Mouse (Mus musculus): ENCODE data around the gene Ahr. TPM values are rescaled to one million over a fixed set of nuclear protein-coding genes. Genes with fewer than 3 reads are reported as not detected.

The Ahr gene
- polyA plus RNA-seq (2015; fragmentation: Nextera tagmentation; extraction: Ambion mirVana), result 14.2 and 18.2 TPM in 2 replicates

DNA sequence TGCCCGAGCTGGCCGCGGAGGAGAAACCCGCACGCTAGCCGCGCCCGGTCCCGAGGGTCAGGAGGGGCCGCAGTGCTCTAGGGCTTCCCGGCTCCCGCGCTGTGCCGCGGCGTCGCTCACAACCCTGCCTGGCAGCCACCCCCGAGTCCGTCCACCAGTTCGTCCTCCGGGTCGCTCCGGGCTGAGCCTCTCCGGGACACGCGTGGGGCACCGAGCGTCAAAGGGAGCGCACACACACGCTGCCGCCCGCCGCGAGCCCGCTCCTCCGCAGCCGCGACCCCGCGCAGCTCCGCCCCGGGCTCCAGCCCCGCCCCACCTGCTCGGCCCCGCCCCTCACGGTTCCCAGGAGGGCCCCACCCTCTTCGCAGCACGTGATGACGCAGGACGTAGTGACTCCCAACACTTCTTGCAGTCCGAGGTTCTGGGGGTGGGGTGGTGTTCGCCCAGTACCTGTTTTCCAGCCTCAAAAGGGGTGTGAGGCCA lies at the start of gene Ahr:
TSS of gene Ahr (minus strand) at position 285 of the 483 bp plus-strand sequence.
- under 1% methylated on average over 51 of the region's 52 CpGs for WGBS
- Histone ChIP-seq H3K4me3 (peak within 1 kb of the TSS; percentile 77), H3K27ac (peak within 1 kb of the TSS; percentile 84), H3K9me3 (no peaks in the 10 kb centered on the region), H3K4me2 (peak within 1 kb of the TSS; percentile 99), H3K36me3 (no peaks in the 10 kb centered on the region), H3K4me1 (peaks cover 11% of the 10 kb centered on the region), H3K27me3 (0 out of 2 replicates have a peak, but pooled peaks cover 6% of the 10 kb centered on the region), H3K9ac (peak within 1 kb of the TSS; percentile 61)
- peak; percentile 80 for ATAC-seq (ENCODE audit: insufficient number of reproducible peaks, low FRiP score, low TSS enrichment, low read depth)

DNA sequence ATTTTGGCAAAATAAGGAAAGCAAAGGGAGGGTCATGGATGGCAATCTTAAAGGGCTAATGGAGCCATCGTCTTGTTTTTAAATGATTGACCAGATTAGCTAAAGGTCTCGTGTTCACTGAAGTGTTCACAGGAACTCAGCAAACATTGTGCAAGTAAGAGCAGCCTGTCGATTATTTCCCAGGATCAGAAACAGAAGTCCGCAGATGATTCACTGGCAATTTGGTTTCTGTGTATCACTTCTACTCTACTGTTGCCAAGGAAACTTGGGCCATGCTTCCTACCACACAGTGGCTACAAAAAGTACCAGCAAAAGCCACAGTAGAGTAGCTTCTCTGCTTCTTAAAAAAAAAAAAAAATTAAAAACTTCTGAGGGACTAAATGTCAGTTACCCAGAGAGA lies 44.0 kb upstream of the Ahr start:
- H3K36me3 ChIP-seq, result no peaks in the 10 kb centered on the region
- no peak for ATAC-seq (ENCODE audit: insufficient number of reproducible peaks, low FRiP score, low TSS enrichment, low read depth)
- H3K9ac ChIP-seq, result no peak overlapping the region
- H3K9me3 ChIP-seq, result no peaks in the 10 kb centered on the region
- H3K4me1 ChIP-seq, result no peaks in the 10 kb centered on the region
- no peak overlapping the region for H3K4me2 ChIP-seq
- H3K27ac ChIP-seq, result no peak overlapping the region
- H3K4me3 ChIP-seq, result no peak overlapping the region
- WGBS, result 84% methylated on average over 4 of the region's 4 CpGs
- no peaks in the 10 kb centered on the region for H3K27me3 ChIP-seq

- no peak for ATAC-seq (ENCODE audit: insufficient number of reproducible peaks, low FRiP score, low TSS enrichment, low read depth)
- H3K9ac ChIP-seq, result no peak overlapping the region
- H3K4me3 ChIP-seq, result no peak overlapping the region
- H3K4me2 ChIP-seq, result no peak overlapping the region
- H3K4me1 ChIP-seq, result no peaks in the 10 kb centered on the region
- no peak overlapping the region for H3K27ac ChIP-seq
- WGBS, result 84% methylated on average over 4 of the region's 4 CpGs
- H3K27me3 ChIP-seq, result no peaks in the 10 kb centered on the region
- H3K9me3 ChIP-seq, result no peaks in the 10 kb centered on the region
- H3K36me3 ChIP-seq, result no peaks in the 10 kb centered on the region
Measured at GRCm38 (mm10) chr12:35576107-35576506, 41.3 kb upstream of the Ahr start.

GRCm38 (mm10) chr12:35573713-35574112 lies 38.9 kb upstream of the Ahr start:
- Histone ChIP-seq H3K4me2 (no peak overlapping the region), H3K9ac (no peak overlapping the region), H3K36me3 (no peaks in the 10 kb centered on the region), H3K4me3 (no peak overlapping the region), H3K27me3 (no peaks in the 10 kb centered on the region), H3K4me1 (no peaks in the 10 kb centered on the region), H3K27ac (no peak overlapping the region), H3K9me3 (no peaks in the 10 kb centered on the region)
- 64% methylated on average over 2 of the region's 2 CpGs for WGBS
- no peak for ATAC-seq (ENCODE audit: insufficient number of reproducible peaks, low FRiP score, low TSS enrichment, low read depth)

DNA sequence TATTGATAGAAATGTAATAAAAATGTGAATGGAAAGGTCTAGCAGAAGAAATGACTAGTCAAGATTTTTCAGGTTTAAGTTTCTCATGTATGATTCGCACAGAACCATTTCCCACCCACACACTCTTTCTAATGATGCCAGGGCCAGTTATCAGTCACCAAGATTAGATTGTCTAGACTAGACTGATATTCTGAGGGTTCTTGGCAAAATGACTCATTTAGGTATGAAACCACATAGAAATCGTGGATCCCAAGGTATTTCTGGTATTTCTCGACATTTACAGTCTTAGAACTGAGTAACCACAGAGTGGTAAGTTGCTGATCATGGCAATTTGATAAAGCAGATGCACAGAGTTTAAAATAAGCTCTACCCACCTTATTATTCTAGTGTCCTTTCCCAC lies 28.0 kb upstream of the Ahr start:
- Histone ChIP-seq H3K9ac (no peak overlapping the region), H3K4me2 (no peak overlapping the region), H3K9me3 (no peaks in the 10 kb centered on the region), H3K36me3 (no peaks in the 10 kb centered on the region), H3K4me3 (no peak overlapping the region), H3K27ac (no peak overlapping the region), H3K27me3 (no peaks in the 10 kb centered on the region), H3K4me1 (no peaks in the 10 kb centered on the region)
- ATAC-seq (ENCODE audit: insufficient number of reproducible peaks, low FRiP score, low TSS enrichment, low read depth), result no peak
- 77% methylated on average over 3 of the region's 3 CpGs for WGBS

- H3K27ac ChIP-seq, result no peak overlapping the region
- WGBS, result 78% methylated on average over 2 of the region's 2 CpGs
Measured at GRCm38 (mm10) chr12:35558868-35559267, 24.0 kb upstream of the Ahr start.

DNA sequence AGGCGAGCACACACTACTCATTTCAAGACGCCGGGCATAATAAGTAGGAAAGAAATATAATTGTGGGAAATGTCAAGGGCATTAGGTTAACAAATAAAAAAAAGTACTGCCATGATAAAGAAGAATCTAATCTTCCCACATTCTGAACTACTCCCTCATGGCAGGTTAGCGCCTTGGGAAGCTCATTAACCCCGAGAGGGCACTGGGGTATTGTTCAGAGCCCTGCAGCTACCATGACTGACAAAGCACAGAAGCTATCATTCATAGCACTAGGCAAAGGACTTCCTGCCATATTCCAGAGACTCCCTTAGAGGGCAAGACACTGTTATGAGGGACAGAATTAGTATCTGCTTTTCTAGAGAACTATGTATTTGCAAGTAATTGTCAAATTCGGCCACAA lies 21.1 kb upstream of the Ahr start:
- Histone ChIP-seq H3K27me3 (no peaks in the 10 kb centered on the region), H3K9me3 (no peaks in the 10 kb centered on the region), H3K9ac (no peak overlapping the region), H3K4me2 (no peak overlapping the region), H3K4me1 (no peaks in the 10 kb centered on the region), H3K27ac (no peak overlapping the region), H3K36me3 (no peaks in the 10 kb centered on the region), H3K4me3 (no peak overlapping the region)
- 79% methylated on average over 6 of the region's 6 CpGs for WGBS
- ATAC-seq (ENCODE audit: insufficient number of reproducible peaks, low FRiP score, low TSS enrichment, low read depth), result no peak

More at GRCm38 (mm10) chr12:35558868-35559267, 24.0 kb upstream of the Ahr start:
- no peak overlapping the region for H3K4me2 ChIP-seq
- no peak for ATAC-seq (ENCODE audit: insufficient number of reproducible peaks, low FRiP score, low TSS enrichment, low read depth)
- H3K9me3 ChIP-seq, result no peaks in the 10 kb centered on the region
- H3K4me1 ChIP-seq, result no peaks in the 10 kb centered on the region
- H3K4me3 ChIP-seq, result no peak overlapping the region
- H3K36me3 ChIP-seq, result no peaks in the 10 kb centered on the region
- H3K27me3 ChIP-seq, result no peaks in the 10 kb centered on the region
- no peak overlapping the region for H3K9ac ChIP-seq

- H3K27ac ChIP-seq, result no peak overlapping the region
- no peaks in the 10 kb centered on the region for H3K27me3 ChIP-seq
- 55% methylated on average over 4 of the region's 4 CpGs for WGBS
- no peaks in the 10 kb centered on the region for H3K4me1 ChIP-seq
- H3K9me3 ChIP-seq, result no peaks in the 10 kb centered on the region
- no peak for ATAC-seq (ENCODE audit: insufficient number of reproducible peaks, low FRiP score, low TSS enrichment, low read depth)
- no peak overlapping the region for H3K4me2 ChIP-seq
- no peaks in the 10 kb centered on the region for H3K36me3 ChIP-seq
- no peak overlapping the region for H3K4me3 ChIP-seq
- H3K9ac ChIP-seq, result no peak overlapping the region
Measured at GRCm38 (mm10) chr12:35554309-35554708, 19.5 kb upstream of the Ahr start.

DNA sequence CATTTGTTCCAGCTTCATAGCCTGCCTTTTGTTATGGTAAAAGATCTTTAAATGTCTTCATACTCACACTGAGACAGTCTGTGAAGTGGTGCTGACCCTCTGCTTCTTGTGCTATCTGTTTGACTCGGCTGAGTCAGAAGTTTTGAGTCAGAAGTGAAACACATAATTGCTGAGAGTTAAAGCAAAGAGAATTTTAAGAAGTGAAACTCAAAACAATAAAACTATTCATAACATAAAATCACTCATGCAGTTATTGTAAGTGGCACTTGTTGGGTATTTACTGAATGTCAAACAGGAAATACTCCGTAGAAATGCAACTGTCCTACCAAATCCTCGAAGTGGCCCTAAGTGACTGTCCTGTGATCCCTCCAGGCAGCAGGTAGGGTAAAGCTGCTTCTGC lies 18.3 kb upstream of the Ahr start:
- WGBS, result 73% methylated on average over 3 of the region's 3 CpGs
- H3K27ac ChIP-seq, result no peak overlapping the region

GRCm38 (mm10) chr12:35550299-35550698 lies 15.5 kb upstream of the Ahr start:
- Histone ChIP-seq H3K4me3 (no peak overlapping the region), H3K9me3 (no peaks in the 10 kb centered on the region), H3K4me2 (no peak overlapping the region), H3K27ac (no peak overlapping the region), H3K27me3 (no peaks in the 10 kb centered on the region), H3K36me3 (no peaks in the 10 kb centered on the region), H3K9ac (no peak overlapping the region), H3K4me1 (no peaks in the 10 kb centered on the region)
- ATAC-seq (ENCODE audit: insufficient number of reproducible peaks, low FRiP score, low TSS enrichment, low read depth), result no peak

More for the DNA sequence above, 18.3 kb upstream of the Ahr start:
- Histone ChIP-seq H3K4me1 (no peaks in the 10 kb centered on the region), H3K9me3 (no peaks in the 10 kb centered on the region), H3K9ac (no peak overlapping the region), H3K4me3 (no peak overlapping the region), H3K36me3 (no peaks in the 10 kb centered on the region), H3K4me2 (no peak overlapping the region), H3K27me3 (no peaks in the 10 kb centered on the region)
- no peak for ATAC-seq (ENCODE audit: insufficient number of reproducible peaks, low FRiP score, low TSS enrichment, low read depth)

- H3K27ac ChIP-seq, result no peak overlapping the region
- no peaks in the 10 kb centered on the region for H3K9me3 ChIP-seq
- no peak overlapping the region for H3K9ac ChIP-seq
- H3K36me3 ChIP-seq, result no peaks in the 10 kb centered on the region
- no peaks in the 10 kb centered on the region for H3K27me3 ChIP-seq
- H3K4me2 ChIP-seq, result no peak overlapping the region
- WGBS, result 71% methylated on average over 3 of the region's 3 CpGs
- H3K4me1 ChIP-seq, result no peaks in the 10 kb centered on the region
- no peak overlapping the region for H3K4me3 ChIP-seq
- ATAC-seq (ENCODE audit: insufficient number of reproducible peaks, low FRiP score, low TSS enrichment, low read depth), result no peak
Measured at GRCm38 (mm10) chr12:35542836-35543235, 8.0 kb upstream of the Ahr start.

DNA sequence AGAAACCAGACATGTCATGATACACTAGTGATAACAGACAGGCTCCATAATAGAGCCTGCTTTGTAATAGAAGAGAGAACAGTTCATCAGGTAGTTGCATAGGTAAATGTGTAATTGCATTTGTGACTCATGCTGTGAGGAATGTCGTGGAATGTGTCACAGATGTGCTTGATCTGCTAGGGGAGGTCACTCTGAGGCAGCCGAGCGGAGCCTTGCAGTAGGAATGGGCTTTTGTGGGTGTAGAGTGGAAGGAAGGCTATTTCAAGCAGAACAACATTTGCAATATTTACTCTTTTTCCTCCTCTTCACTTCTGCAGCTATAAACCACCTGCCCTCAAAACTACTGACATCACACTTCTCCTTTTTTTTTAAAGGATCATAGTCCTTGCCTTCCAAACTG lies 4.0 kb upstream of the Ahr start:
- H3K4me1 ChIP-seq, result peaks cover 11% of the 10 kb centered on the region
- 0 out of 2 replicates have a peak, but pooled peaks cover 6% of the 10 kb centered on the region for H3K27me3 ChIP-seq
- 29% methylated on average over 3 of the region's 3 CpGs for WGBS
- no peaks in the 10 kb centered on the region for H3K9me3 ChIP-seq
- H3K27ac ChIP-seq, result no peak overlapping the region
- no peak overlapping the region for H3K4me2 ChIP-seq
- H3K9ac ChIP-seq, result no peak overlapping the region
- ATAC-seq (ENCODE audit: insufficient number of reproducible peaks, low FRiP score, low TSS enrichment, low read depth), result no peak
- no peaks in the 10 kb centered on the region for H3K36me3 ChIP-seq
- no peak overlapping the region for H3K4me3 ChIP-seq

Data from limb, embryonic 15.5 days (tissue).